Mouse (Mus musculus) liver, adult 2 months (tissue): ENCODE data around the gene Ppp4r3a.
"Not testable (repeated sequence)": the region's sequence is repeated elsewhere in the genome, so short reads cannot be mapped to it uniquely, and the experiment has no call there.

ENCODE experiments used
- CTCF ChIP-seq: fragments of 200-500 bp; IDR thresholded peaks from 2 replicates; pipeline ENCODE4 v1.5.1; 2011; ENCODE audit warnings: low read depth, low read length, control low read depth
- POLR2A ChIP-seq: fragments of 200-500 bp; IDR thresholded peaks from 2 replicates; pipeline ENCODE4 v1.6.1; 2011; ENCODE audit warnings: low read length, control low read depth; ENCODE audit not compliant: insufficient read depth; ENCODE audit errors: extremely low read depth

- TF ChIP-seq CTCF, POLR2A: not testable (repeated sequence)
Observed at GRCm38 (mm10) chr12:101122066-101122465, 38.6 kb upstream of the Ppp4r3a start.
